ENCODE assay signal across 13 mouse cellular contexts in the genomic region with DNA sequence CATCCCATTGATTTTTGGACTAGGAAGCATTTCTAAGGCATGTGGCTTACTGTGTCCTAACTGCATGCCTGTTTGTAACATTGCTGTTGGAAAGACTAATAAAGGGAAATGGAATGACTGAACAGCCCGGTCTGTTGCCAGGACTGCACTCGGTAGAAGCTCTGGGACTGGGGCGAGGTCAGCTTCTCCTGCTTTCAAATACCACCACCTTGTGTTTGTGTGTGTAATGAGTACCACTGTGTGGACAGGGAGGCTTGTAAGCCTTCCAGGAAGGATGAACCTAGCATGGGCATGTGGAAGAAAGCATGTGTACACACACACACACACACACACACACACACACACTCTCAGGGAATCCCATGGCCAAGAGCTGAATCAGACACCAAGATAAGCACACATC.
"Had no signal": no experiment of that assay in that cellular context is flagged by ENCODE, and none has a peak within 500 bp of the region (broad histone marks: within the 10 kb centered on the region; RNA-seq: fewer than 3 reads in every experiment).

No protein-coding gene starts in this region.

- H3K27me3 ChIP-seq: liver, embryonic 15.5 days; midbrain, embryonic 15.5 days had no signal

- H3K36me3 ChIP-seq: limb, embryonic 13.5 days; liver, embryonic 15.5 days; midbrain, embryonic 15.5 days; neural tube, embryonic 12.5 days had no signal

- H3K4me1 ChIP-seq: liver, embryonic 15.5 days; megakaryocyte, embryonic 14.5 days; midbrain, embryonic 15.5 days; neural tube, embryonic 12.5 days had no signal

- H3K27ac ChIP-seq: limb, embryonic 13.5 days; liver, embryonic 15.5 days; macrophage; midbrain, embryonic 15.5 days; neural tube, embryonic 12.5 days had no signal

- DNase-seq: lung, embryonic 14.5 days; lung, postnatal 14 days; thymus, adult 18-20 months; thymus, postnatal 14 days had no signal

- H3K4me2 ChIP-seq: limb, embryonic 13.5 days; liver, embryonic 11.5 days; liver, embryonic 15.5 days; lung, embryonic 14.5 days; midbrain, embryonic 11.5 days; midbrain, embryonic 15.5 days; neural tube, embryonic 12.5 days had no signal

- H3K9ac ChIP-seq: limb, embryonic 13.5 days; liver, embryonic 15.5 days; lung, embryonic 14.5 days; midbrain, embryonic 15.5 days; neural tube, embryonic 12.5 days had no signal

- H3K9me3 ChIP-seq: limb, embryonic 13.5 days; liver, embryonic 15.5 days; midbrain, embryonic 15.5 days; neural tube, embryonic 12.5 days had no signal

- ATAC-seq: intestine, embryonic 16.5 days; midbrain, embryonic 15.5 days had no signal

- H3K4me3 ChIP-seq: limb, embryonic 13.5 days; liver, embryonic 15.5 days; megakaryocyte, embryonic 14.5 days; midbrain, embryonic 15.5 days; neural tube, embryonic 12.5 days had no signal
